Mouse (Mus musculus): ENCODE results near the gene Tcf15.

The Tcf15 gene

DNA sequence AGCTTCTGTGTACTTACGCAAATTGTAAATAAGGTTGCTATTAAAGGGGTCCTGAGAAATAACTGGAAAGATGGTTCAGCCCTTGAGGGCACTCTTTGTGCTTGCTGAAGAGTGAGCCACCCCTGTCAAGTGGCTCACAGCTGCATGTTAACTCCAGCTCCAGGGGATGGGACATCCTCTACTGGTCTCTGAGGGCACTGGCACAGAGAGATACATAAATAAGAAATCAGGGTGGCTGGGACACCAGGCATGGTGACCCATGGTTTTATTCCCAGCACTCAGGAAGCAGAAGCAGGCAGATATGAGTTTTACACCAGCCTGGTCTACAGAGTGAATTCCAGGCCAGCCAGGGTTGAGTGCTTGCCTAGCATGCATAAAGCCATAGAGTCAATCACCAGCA is 26.0 kb downstream of the Tcf15 start:
- DNase-seq (ENCODE audit: low spot score in 2 of 2), result no peak

DNA sequence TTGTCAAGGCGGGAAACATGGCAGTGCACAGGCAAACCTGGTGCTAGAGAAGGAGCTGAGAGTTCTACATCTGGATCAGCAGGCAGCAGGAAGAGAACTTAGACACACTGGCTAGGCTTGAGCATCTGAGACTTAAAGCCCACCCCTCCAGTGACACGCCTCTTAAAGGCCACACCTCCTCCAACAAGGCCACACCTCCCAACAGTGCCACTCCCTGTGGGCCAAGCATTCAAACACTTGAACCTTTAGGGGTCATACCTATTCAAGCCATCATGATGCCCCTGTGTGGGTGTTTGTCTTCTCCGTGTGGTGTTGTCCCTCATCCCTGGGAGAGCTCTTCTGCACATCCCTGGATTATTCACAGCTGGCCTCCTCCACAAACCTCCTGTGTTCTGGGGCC is 31.5 kb downstream of the Tcf15 start:
- no peak for DNase-seq (ENCODE audit: low spot score in 2 of 2)

DNA sequence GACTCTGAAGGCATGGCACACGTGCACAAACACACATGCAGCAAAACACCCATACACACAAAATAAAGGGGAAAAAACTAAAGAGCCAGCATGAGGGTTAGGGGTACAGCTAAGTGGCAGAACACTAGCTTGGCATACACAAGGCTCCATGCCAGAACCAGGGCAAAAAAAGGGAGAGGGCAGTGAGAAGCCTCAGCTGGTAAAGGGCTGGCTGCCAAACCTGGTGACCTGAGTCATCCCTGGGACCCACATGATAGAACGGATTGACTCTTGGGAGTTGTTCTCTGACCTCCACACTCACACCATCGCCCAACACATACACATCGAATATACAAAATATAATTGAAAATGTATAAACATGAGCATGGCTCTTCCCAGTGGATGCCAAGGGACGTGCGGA is 33.3 kb downstream of the Tcf15 start:
- no peak for DNase-seq (ENCODE audit: low spot score in 2 of 2)

GRCm38 (mm10) chr2:152177162-152177805 is 33.9 kb downstream of the Tcf15 start:
- no peak for DNase-seq (ENCODE audit: low spot score in 2 of 2)

DNA sequence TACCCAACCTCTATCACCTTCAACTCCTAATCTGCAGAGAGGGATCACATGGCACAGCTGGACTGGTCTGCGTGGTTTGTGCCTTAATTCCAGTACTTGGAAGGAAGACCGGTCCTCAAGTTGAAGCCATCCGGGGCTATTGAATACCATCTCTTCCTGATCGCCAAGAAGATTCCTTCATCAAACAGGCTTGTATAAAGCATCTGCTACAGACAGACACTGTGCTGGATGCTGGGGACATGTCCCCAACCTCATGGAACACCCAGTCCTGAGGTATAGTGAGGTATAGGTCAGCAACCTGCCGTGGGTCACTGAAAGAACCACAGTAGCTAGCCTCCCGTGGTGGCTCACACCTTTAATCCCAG is 34.4 kb downstream of the Tcf15 start:
- DNase-seq (ENCODE audit: low spot score in 2 of 2), result no peak

GRCm38 (mm10) chr2:152178345-152178744 is 35.0 kb downstream of the Tcf15 start:
- no peak for DNase-seq (ENCODE audit: low spot score in 2 of 2)

DNA sequence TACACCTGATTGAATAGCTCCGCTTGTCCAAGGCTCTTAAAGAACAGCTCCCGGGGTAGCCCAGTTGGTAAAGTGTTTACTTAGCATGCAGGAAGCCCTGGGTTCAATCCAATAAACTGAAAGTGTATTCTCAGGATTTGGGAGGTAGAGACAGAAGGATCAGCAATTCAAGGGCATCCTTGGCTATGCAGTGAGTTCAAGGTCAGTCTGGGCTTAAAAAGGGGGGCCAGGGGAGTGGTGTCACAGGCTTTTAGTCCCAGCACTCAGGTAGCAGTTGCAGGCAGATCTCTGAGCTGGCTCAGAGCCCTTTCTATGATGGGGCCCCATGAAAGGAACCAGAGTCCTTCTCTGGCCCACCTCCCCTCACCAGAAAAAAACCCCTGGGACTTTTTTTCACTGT is 35.9 kb downstream of the Tcf15 start:
- no peak for DNase-seq (ENCODE audit: low spot score in 2 of 2)

DNA sequence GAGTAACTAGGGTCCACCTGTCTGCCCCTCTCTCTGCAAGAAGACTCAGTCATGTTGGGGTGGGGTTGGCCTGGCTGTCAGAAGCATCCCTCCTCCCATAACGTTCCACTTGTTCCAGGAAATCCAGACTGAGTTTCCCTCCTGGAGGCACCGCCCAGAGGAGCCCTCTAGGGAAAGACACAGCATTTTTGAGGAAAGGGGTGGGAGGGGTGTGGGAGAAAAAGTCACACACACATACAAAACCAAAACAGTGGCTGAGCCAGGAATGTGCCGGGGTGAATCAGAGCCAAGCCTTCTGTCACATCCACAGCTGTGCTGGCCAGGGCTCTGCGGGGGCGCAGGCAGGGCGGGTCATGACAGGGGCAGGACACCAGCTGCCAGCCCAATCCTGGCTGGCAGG is 37.0 kb downstream of the Tcf15 start:
- no peak for DNase-seq (ENCODE audit: low spot score in 2 of 2)

DNA sequence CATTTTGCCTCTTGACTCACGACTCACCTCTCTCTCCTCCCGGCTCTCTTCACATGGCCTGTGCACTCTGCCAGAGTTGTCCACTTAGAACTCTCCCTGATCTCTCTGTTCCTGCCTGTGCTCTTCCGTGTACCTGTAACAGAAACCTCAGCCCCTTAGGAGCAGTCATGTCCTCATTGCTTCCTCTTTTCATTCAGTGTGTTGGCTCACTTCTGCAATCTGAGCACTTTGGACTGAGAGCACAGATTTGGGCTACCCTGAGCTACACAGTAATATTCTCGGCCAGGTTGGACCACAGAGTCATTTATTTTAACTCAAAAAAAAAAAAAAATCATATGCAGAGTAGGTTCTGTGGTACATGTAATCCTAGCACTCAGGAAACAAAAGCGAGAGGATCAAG is 43.8 kb downstream of the Tcf15 start:
- DNase-seq (ENCODE audit: low spot score in 2 of 2), result no peak

DNA sequence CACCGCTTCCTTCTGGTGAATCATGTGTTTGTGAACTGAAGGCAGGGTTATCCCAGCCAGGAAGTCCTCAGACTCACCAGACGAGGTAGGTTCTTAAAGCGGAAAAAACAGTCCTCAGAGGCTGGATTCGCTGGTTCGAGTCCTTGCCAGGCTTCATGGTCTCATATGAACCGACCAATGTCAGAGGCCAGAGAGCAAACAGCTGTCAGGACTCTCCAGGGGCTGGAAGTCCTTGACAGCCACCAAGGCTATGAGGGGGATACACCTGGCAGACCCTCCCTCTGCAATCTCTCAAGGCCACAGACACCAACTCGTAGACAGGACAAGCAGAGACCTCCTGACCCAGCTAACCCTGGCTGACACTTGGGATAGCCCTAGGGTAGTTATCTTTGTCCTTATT is 45.9 kb downstream of the Tcf15 start:
- DNase-seq (ENCODE audit: low spot score in 2 of 2), result no peak

DNA sequence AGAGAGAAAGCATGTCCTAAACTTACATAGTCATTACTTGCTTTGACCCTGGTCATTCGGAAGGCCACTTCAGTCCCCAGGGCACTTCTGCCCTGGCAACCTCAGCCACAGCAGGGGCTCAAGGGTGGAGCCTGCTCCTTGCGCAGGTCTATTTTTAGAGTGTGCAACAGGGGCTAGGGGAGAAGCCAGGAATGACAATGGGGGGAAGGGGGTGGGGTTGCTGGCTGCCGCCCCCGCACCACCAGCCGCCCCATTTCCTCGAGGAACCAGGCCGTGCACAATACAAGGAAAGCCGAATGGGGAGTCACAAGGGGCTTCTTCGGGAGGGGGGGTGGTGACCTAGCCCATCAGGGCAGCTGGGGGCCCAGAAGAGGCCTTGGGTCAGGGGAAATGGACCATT is 46.3 kb downstream of the Tcf15 start:
- no peak for DNase-seq (ENCODE audit: low spot score in 2 of 2)

- DNase-seq (ENCODE audit: low spot score in 2 of 2), result no peak
These were observed 46.8 kb downstream of the Tcf15 start for GRCm38 (mm10) chr2:152190161-152190560.

DNA sequence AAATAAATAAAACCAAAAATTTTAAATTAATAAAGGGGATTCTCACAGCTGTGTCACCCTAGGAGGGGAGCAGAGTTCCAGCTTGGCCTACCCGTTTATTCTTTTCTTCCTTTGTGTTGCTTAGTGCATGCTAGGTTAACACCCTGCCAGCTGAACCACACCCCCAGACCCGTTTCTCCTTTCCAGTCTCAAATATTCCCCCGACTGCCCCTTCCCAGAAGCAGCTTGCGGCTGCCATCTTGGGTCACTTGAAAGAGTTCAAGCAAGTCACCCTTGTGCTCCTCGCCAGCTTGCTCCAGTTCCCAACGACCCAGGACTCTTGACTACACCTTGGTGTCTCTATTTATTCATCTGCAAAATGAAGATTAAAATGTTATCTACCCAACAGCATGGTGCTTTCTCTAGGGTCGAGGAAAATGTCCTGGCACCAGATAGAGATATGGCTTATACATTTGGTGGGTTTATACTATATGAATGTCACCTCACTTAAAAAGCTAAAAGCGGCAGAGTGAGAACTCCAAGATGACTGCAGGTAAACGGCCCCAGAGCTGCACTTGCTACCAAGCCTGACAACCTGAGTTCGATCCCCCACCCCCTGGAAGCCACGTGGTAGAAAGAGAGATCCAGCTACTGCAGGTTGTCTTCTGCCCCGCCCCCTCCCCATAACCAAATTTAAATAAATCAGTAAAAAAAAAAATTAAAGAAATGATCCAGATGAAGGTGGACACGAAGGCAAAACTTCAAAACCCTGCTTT is 49.4 kb downstream of the Tcf15 start:
- DNase-seq (ENCODE audit: low spot score in 2 of 2), result no peak

DNA sequence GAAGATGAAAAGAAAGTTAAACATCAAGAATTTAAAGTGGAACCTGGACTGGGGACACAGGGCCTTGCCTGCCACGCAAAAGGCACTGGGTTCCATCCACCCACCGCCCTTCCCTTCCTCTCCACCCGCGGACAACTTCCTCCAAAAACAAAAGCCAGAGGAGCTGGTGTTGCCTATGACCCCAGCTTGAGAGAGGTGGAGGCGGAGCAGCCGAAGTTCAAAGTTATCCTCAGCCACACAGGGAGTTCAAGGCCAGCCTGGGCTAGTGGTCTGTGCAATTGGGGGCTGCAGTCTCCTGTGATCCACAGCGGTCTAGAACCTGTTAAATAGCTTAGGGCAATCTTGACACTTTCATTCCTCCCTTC is 50.0 kb downstream of the Tcf15 start:
- DNase-seq (ENCODE audit: low spot score in 2 of 2), result no peak

DNA sequence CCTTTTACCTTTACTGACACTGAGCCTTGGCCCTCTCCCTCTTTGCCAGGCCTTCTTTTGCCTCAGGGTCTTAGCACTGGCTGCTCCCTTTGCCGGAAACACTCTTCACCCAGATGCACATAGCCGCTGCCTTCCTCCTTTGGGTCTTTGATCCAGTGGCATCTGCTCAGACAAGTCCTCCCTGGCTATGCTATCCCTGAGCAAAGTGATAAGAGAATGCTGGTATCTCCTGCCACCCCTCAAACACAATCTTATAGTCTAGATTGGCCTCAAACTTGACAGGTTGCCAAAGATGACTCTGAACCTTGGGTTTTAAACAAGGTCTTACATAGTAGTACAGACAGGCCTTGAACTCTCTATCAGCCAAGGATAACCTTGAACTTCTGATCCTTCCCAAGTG is 51.2 kb downstream of the Tcf15 start:
- DNase-seq (ENCODE audit: low spot score in 2 of 2), result no peak

- no peak for DNase-seq (ENCODE audit: low spot score in 2 of 2)
These were observed 53.5 kb downstream of the Tcf15 start for GRCm38 (mm10) chr2:152196896-152197295.

DNA sequence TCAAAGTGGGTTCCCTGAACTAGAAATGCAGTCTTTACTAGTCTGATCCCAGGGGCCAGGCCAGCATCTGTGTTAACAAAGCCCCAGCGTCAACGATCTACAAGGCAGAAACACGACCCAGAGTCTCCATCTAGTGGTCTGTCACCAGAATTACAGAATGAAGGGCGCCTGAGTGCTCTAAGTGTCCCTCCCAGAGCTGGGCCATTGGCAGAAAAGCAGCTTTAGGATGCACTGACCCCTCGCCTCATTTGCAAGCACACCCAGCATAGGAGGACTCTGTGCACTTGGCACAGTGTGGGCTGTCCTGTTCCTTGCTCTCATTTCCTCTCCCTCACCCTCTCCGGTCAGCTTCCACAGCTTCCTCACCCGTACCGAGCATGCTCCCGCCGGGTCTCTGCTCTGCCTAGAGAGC is 53.9 kb downstream of the Tcf15 start:
- DNase-seq (ENCODE audit: low spot score in 2 of 2), result peak; percentile 45 to 56

All from right cerebral cortex, postnatal 36 days (tissue).